Mouse (Mus musculus) kidney, adult 9 months (tissue): ENCODE measurements around the gene Trpv1.

Source experiments
- DNase-seq: peaks from one replicate; pipeline ENCODE4 v3.0.0; 2022

Gene Trpv1

GRCm38 (mm10) chr11:73233992-73234391 is at the start of gene Trpv1:
Gene Trpv1 (plus strand): TSS chr11:73234292.
- no peak for DNase-seq

- DNase-seq, result no peak
Observed at GRCm38 (mm10) chr11:73185872-73186615, 48.0 kb upstream of the Trpv1 start.

- peak; percentile 61 for DNase-seq
Observed at GRCm38 (mm10) chr11:73187231-73187630, 46.9 kb upstream of the Trpv1 start.

- no peak for DNase-seq
Observed at GRCm38 (mm10) chr11:73193047-73193446, 41.0 kb upstream of the Trpv1 start.

- DNase-seq, result no peak
Observed at GRCm38 (mm10) chr11:73194444-73194843, 39.6 kb upstream of the Trpv1 start.

- DNase-seq, result no peak
Observed at GRCm38 (mm10) chr11:73198190-73198589, 35.9 kb upstream of the Trpv1 start.

GRCm38 (mm10) chr11:73198603-73199229 is 35.4 kb upstream of the Trpv1 start, which contains the start of gene Ctns:
Gene Ctns (minus strand): TSS chr11:73199042.
- peak; percentile 94 for DNase-seq

- DNase-seq, result peak; percentile 98
Observed at GRCm38 (mm10) chr11:73199230-73199712, 34.8 kb upstream of the Trpv1 start, which contains the start of gene Shpk. Gene Shpk (plus strand): TSS chr11:73199460.

GRCm38 (mm10) chr11:73199879-73200278 is 34.2 kb upstream of the Trpv1 start:
- peak; percentile 55 for DNase-seq

- DNase-seq, result peak; percentile 56
Observed at GRCm38 (mm10) chr11:73201021-73201420, 33.1 kb upstream of the Trpv1 start.

GRCm38 (mm10) chr11:73201597-73201996 is 32.5 kb upstream of the Trpv1 start:
- no peak for DNase-seq

GRCm38 (mm10) chr11:73203895-73204294 is 30.2 kb upstream of the Trpv1 start:
- DNase-seq, result no peak

- no peak for DNase-seq
Observed at GRCm38 (mm10) chr11:73205194-73205593, 28.9 kb upstream of the Trpv1 start.

GRCm38 (mm10) chr11:73207621-73208020 is 26.5 kb upstream of the Trpv1 start:
- DNase-seq, result no peak

GRCm38 (mm10) chr11:73213956-73214355 is 20.1 kb upstream of the Trpv1 start:
- DNase-seq, result no peak

- DNase-seq, result no peak
Observed at GRCm38 (mm10) chr11:73219671-73220070, 14.4 kb upstream of the Trpv1 start.

GRCm38 (mm10) chr11:73220651-73221050 is 13.4 kb upstream of the Trpv1 start:
- DNase-seq, result no peak

GRCm38 (mm10) chr11:73222846-73223245 is 11.2 kb upstream of the Trpv1 start:
- DNase-seq, result no peak

GRCm38 (mm10) chr11:73223966-73224365 is 10.1 kb upstream of the Trpv1 start:
- DNase-seq, result peak; percentile 68

- no peak for DNase-seq
Observed at GRCm38 (mm10) chr11:73225856-73226255, 8.2 kb upstream of the Trpv1 start.

- DNase-seq, result peak; percentile 24
Observed at GRCm38 (mm10) chr11:73228881-73229280, 5.2 kb upstream of the Trpv1 start.

- no peak for DNase-seq
Observed at GRCm38 (mm10) chr11:73230081-73230480, 4.0 kb upstream of the Trpv1 start.

- DNase-seq, result no peak
Observed at GRCm38 (mm10) chr11:73232513-73232912, 1.6 kb upstream of the Trpv1 start.
